Mouse (Mus musculus) lung, embryonic 14.5 days (tissue): ENCODE data around the gene Mrc1. TPM values are rescaled to one million over a fixed set of nuclear protein-coding genes. Genes with fewer than 3 reads are reported as not detected.

Experiments used
- ATAC-seq: fragments of 200-750 bp; cut with Nextera tagmentation; 2 replicates; pipeline ENCODE4 v1.8.0; 2017; ENCODE audit warnings: mild to moderate bottlenecking, moderate TSS enrichment, moderate library complexity; ENCODE audit not compliant: insufficient read depth
- DNase-seq: peaks from one replicate; pipeline ENCODE4 v3.0.0-alpha.2; 2015
- H3K27ac ChIP-seq: fragments of 300-500 bp; sonication (generic); 2 replicates; pipeline ENCODE4 v1.5.1; 2014; ENCODE audit warnings: low read depth, mild to moderate bottlenecking, moderate library complexity
- H3K27me3 ChIP-seq: fragments of 300-500 bp; sonication (generic); 2 replicates; pipeline ENCODE4 v1.6.1; 2014; ENCODE audit warnings: low read length, control low read depth; ENCODE audit not compliant: insufficient read depth
- H3K36me3 ChIP-seq: fragments of 300-500 bp; sonication (generic); 2 replicates; pipeline ENCODE4 v1.6.1; 2014; ENCODE audit warnings: control low read depth; ENCODE audit not compliant: insufficient read depth
- H3K4me1 ChIP-seq: fragments of 300-500 bp; sonication (generic); 2 replicates; pipeline ENCODE4 v1.6.1; 2014; ENCODE audit warnings: antibody characterized with exemption, control low read depth; ENCODE audit not compliant: insufficient read depth
- H3K4me2 ChIP-seq: fragments of 300-500 bp; sonication (generic); 2 replicates; pipeline ENCODE4 v1.6.1; 2014; ENCODE audit warnings: mild to moderate bottlenecking
- H3K4me3 ChIP-seq: fragments of 300-500 bp; sonication (generic); 2 replicates; pipeline ENCODE4 v1.5.1; 2014; ENCODE audit warnings: low read depth, low read length
- H3K9ac ChIP-seq: fragments of 300-500 bp; sonication (generic); 2 replicates; pipeline ENCODE4 v1.6.1; 2014
- H3K9me3 ChIP-seq: fragments of 300-500 bp; sonication (generic); 2 replicates; pipeline ENCODE4 v1.6.1; 2016; ENCODE audit warnings: low read depth, low read length, control low read depth
- CTCF ChIP-seq: IDR thresholded peaks from 2 replicates; pipeline ENCODE4 v1.5.1; 2016; ENCODE audit warnings: antibody characterized with exemption, low read depth
- WGBS: fragments of 180-500 bp; shearing (Covaris S2); extraction: QIAGEN DNeasy Blood & Tissue Kit; methylation state at CpG from one replicate; pipeline ENCODE4 v1.1.7; 2014; 5-methylcytosine and 5-hydroxymethylcytosine counted together
- polyA plus RNA-seq: library from polyadenylated mRNA; unstranded; fragments of >200 nt; fragmentation: Nextera tagmentation; extraction: Ambion mirVana; gene quantifications from 2 replicates; pipeline ENCODE4 v1.2.1, GENCODE M21; 2014

The Mrc1 gene
- polyA plus RNA-seq, 1 experiment from 2014 or later = 7.8 TPM

- Histone ChIP-seq H3K4me3 (no peak overlapping the region), H3K4me1 (no peaks in the 10 kb centered on the region), H3K9ac (no peak overlapping the region), H3K4me2 (no peak overlapping the region), H3K27me3 (no peaks in the 10 kb centered on the region), H3K27ac (no peak overlapping the region), H3K9me3 (no peaks in the 10 kb centered on the region), H3K36me3 (no peaks in the 10 kb centered on the region)
- ATAC-seq (no peak), DNase-seq (no peak)
- WGBS = 82% methylated on average over 5 of the region's 5 CpGs
- no peak for TF ChIP-seq CTCF
Observed at GRCm38 (mm10) chr2:14244157-14244556, 15.0 kb downstream of the Mrc1 start.

GRCm38 (mm10) chr2:14244668-14245067, 15.5 kb downstream of the Mrc1 start:
- no peaks in the 10 kb centered on the region for H3K4me1 ChIP-seq
- DNase-seq (no peak), ATAC-seq (no peak)
- no peak overlapping the region for H3K9ac ChIP-seq
- no peak for TF ChIP-seq CTCF
- no peaks in the 10 kb centered on the region for H3K27me3 ChIP-seq
- H3K4me3 ChIP-seq = no peak overlapping the region
- H3K4me2 ChIP-seq = no peak overlapping the region
- no peak overlapping the region for H3K27ac ChIP-seq
- no peaks in the 10 kb centered on the region for H3K9me3 ChIP-seq
- no peaks in the 10 kb centered on the region for H3K36me3 ChIP-seq
- whole genome bisulfite sequencing = 64% methylated on average over 2 of the region's 2 CpGs

DNA sequence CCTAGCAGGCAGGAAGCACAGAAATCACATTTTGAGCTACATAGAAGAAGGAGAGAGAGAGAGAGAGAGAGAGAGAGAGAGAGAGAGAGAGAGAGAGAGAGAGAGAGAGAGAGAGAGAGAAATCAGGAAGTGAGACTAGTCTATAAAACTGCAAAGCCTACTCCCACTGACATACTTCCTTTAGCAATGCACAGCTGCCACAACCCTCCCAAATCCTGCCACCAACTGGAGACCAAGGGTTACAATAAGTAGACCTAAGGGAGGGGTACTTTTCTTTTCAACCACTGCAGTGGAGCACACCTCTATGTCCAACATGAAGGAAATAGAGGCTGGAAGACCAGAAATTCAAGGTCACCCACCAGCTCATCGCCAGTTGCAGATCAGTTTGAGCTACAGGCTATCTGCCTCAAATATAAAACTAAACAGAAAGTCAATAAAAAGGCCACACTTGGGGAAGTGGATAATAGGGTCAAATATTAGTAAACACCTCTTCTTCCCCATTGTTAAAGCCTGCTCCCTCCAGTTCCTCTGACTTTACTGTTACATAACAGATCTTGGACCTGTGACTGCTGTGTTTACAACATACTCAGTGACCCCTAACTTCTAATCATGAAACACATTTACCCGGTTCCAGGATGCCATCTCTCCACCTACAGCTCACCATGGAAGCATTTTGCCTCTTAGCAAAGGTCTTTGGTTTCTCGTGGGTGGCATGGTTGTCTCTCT, 20.8 kb downstream of the Mrc1 start:
- no peak for TF ChIP-seq CTCF
- ATAC-seq = no peak

GRCm38 (mm10) chr2:14251938-14252337, 22.7 kb downstream of the Mrc1 start:
- Histone ChIP-seq H3K4me3 (no peak overlapping the region), H3K9me3 (no peaks in the 10 kb centered on the region), H3K27ac (no peak overlapping the region), H3K36me3 (no peaks in the 10 kb centered on the region), H3K4me2 (no peak overlapping the region), H3K4me1 (no peaks in the 10 kb centered on the region), H3K9ac (no peak overlapping the region), H3K27me3 (no peaks in the 10 kb centered on the region)
- no peak for TF ChIP-seq CTCF
- ATAC-seq (no peak), DNase-seq (no peak)
- WGBS = 80% methylated on average over 3 of the region's 3 CpGs

More for the DNA sequence above, 20.8 kb downstream of the Mrc1 start:
- no peak overlapping the region for H3K9ac ChIP-seq
- no peak overlapping the region for H3K27ac ChIP-seq
- H3K9me3 ChIP-seq = no peaks in the 10 kb centered on the region
- WGBS = 68% methylated on average over 3 of the region's 3 CpGs
- no peaks in the 10 kb centered on the region for H3K4me1 ChIP-seq
- H3K4me2 ChIP-seq = no peak overlapping the region
- no peak overlapping the region for H3K4me3 ChIP-seq
- no peak for DNase-seq
- no peaks in the 10 kb centered on the region for H3K27me3 ChIP-seq
- no peaks in the 10 kb centered on the region for H3K36me3 ChIP-seq

- ATAC-seq = no peak
- H3K9ac ChIP-seq = no peak overlapping the region
Observed at GRCm38 (mm10) chr2:14258345-14258850, 29.2 kb downstream of the Mrc1 start.

DNA sequence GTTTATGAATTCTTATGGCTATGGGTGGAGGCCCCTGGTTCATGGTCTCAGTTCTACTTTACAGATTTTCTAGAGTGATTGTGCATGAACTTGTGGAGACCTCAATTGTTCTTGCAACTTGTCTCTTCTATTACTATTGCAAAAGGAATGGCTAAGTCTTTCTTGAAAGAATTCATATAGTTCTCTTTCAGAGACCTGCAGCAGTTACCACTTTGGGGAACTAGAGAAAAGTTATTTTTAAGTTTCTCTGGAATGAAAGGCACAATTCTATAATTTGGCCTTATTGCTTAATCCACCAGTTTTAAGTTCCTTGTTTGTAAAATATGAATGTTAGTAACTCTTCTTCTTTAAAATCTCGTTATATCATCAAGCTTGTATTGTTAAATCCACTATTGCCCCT, 32.9 kb downstream of the Mrc1 start:
- TF ChIP-seq CTCF = no peak
- no peak overlapping the region for H3K9ac ChIP-seq
- no peak for DNase-seq
- H3K27ac ChIP-seq = no peak overlapping the region
- WGBS = 69% methylated on average over 1 of the region's 1 CpGs
- H3K9me3 ChIP-seq = no peaks in the 10 kb centered on the region
- no peak for ATAC-seq
- H3K4me3 ChIP-seq = no peak overlapping the region
- no peaks in the 10 kb centered on the region for H3K27me3 ChIP-seq
- H3K4me1 ChIP-seq = no peaks in the 10 kb centered on the region
- H3K4me2 ChIP-seq = no peak overlapping the region
- H3K36me3 ChIP-seq = no peaks in the 10 kb centered on the region

More at GRCm38 (mm10) chr2:14258345-14258850, 29.2 kb downstream of the Mrc1 start:
- Histone ChIP-seq H3K4me1 (no peaks in the 10 kb centered on the region), H3K4me2 (no peak overlapping the region), H3K4me3 (no peak overlapping the region), H3K27me3 (no peaks in the 10 kb centered on the region), H3K27ac (no peak overlapping the region), H3K36me3 (no peaks in the 10 kb centered on the region), H3K9me3 (no peaks in the 10 kb centered on the region)
- DNase-seq = no peak
- TF ChIP-seq CTCF = no peak

DNA sequence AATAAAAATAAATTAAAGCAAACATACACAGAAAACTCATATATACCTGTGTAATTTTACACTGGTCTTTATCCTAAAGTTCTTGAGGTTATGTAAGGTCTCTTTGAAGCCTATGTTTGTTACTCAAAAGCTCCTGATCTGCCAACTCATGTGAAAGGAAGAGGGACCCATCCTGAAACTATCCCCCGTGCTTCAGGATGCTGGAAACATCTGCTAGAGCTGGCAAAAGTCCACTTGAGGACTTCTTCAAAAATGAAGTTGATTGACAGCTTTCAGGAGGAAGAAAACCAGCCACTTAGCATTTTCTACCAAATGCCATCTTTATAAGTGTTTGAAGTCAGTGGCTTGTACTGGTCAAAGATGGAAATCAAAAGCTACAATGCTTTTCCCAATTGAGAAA, 40.0 kb downstream of the Mrc1 start:
- no peak overlapping the region for H3K9ac ChIP-seq
- DNase-seq = no peak
- WGBS = 40% methylated on average over 1 of the region's 1 CpGs

More for the DNA sequence above, 40.0 kb downstream of the Mrc1 start:
- Histone ChIP-seq H3K36me3 (no peaks in the 10 kb centered on the region), H3K4me1 (no peaks in the 10 kb centered on the region), H3K27ac (no peak overlapping the region), H3K4me3 (no peak overlapping the region), H3K27me3 (no peaks in the 10 kb centered on the region), H3K4me2 (no peak overlapping the region), H3K9me3 (no peaks in the 10 kb centered on the region)
- ATAC-seq = no peak
- TF ChIP-seq CTCF = no peak
